Mouse (Mus musculus): ENCODE measurements around the gene Znrf2.

- TF ChIP-seq MAFK (IDR thresholded peaks at IDR 0.05; ENCODE audit: insufficient replicate concordance, low read length) (no peak), CHD2 (IDR thresholded peaks at IDR 0.05; ENCODE audit: low read length) (no peak), TBP (conservative IDR thresholded peaks at IDR 0.05; ENCODE audit: low read depth, low read length) (no peak), NELFE (IDR thresholded peaks at IDR 0.05; ENCODE audit: low read depth, low read length) (no peak), BHLHE40 (IDR thresholded peaks at IDR 0.05; ENCODE audit: low read depth, low read length) (no peak), POLR2A (IDR thresholded peaks at IDR 0.05; ENCODE audit: low read depth, low read length) (no peak), ZC3H11A (IDR thresholded peaks at IDR 0.05; ENCODE audit: low read depth, low read length) (no peak), CTCF (conservative IDR thresholded peaks at IDR 0.05 in 1 of 2, IDR thresholded peaks at IDR 0.05 in 1 of 2; ENCODE audit: low read depth in 2 of 2, low read length in 2 of 2) (no peak)
Measured at GRCm38 (mm10) chr6:54860180-54860579, 43.5 kb downstream of the Znrf2 start.

Data from CH12.LX (cell line).